Mouse (Mus musculus) fibroblast of lung, adult 2 months (primary cell): ENCODE data around the gene S100a6.

Source experiments
- DNase-seq: peaks from one replicate; pipeline ENCODE4 v3.0.0-alpha.2; 2011; ENCODE audit warnings: low read depth

The S100a6 gene

DNA sequence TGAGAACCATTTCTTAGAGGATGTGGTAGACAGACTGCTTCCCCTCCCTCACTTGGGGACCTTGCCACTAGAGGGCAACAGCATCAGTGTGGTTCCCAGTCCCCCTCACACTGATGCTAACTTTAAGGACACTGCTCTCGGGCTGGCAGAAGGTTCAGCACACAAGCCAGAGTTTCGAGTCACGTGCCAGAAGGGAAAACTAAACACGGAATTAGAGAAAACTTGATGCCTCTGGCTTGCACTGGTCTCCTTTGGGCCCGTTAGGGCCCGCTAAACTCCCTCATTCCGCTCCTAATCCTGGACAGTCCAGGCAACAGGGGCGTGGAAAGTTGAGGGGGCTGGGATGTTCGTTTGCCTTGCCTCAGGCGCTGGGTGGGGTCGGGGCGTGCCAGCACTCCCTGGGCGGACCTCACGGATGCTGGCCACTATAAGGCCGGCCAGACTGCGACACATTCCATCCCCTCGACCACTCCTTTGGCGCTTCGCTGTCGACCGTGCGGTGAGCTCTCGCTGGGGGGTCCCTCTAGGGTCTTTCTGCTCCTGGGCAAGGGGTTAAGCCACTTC lies at the start of gene S100a6:
Gene S100a6 (plus strand): TSS at position 155 of the 564 bp plus-strand sequence.
- DNase-seq = peak; percentile 62

DNA sequence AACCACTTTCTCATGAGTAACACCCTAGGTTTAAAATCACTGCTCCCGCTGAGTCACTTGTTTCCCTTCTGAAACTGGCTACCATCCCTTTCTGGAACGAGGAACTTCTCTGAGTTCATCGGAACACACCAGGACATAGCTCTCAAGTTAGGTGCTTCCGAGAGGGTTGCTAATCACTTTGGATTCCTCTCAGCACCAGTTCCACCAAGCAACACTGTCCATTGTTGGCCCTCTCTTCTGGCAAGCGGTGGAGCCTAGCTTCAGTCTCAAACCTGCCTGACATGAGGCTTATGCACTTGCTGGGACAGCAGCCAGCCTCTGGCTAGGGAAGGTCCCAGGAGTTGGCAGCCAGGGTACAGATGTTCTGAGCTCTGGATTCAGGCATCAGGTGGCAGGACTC lies 38.0 kb upstream of the S100a6 start:
- DNase-seq = peak; percentile 82

DNA sequence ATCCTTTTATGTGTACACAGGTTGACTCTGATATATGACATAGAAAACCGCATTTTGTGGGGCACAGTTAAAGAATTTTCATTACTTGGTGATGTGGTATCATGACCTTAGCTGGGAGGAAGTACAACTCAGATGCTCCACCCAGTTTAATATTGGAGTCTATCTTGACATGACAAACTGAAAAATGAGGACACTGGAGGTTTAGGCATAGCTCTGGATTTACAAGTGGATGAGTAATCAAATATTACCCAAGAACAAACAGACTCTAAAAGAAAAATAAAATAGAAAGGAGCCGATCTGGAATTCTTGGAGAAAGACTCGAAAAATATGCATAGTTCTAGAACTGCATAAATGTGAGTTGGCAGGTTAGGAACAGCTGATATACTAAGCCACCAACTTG lies 37.4 kb upstream of the S100a6 start:
- DNase-seq = no peak

DNA sequence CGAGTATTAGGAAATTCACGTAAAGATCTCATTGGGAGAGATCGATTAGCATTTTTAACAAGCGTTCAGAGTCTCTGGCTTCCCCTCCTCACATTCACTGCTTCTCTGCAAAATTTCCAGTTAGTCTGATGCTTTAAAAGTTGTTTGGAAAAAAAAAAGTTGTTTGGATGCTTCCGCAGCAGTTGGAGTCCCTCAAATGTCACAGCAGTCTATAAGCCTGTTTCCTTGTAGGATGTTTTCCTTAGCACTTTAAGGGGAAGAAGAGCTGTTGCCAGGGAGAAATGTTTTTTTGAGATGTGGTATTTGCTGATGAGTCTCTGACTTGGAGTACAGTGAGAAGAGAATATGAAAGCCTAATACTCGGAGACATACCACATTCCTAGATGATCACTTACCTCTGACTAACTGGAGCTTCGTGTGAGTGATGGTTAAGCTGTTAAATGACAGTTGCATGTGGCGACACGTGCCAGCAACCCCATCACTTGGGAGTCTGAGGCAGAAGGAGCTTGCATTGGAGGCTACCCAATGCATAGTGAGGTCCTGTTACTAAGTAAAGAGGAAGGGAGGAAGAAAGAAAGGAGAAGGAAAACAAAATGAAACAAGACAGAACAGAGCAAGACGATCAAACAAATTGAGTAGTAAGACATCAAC lies 36.2 kb upstream of the S100a6 start:
- DNase-seq = no peak

DNA sequence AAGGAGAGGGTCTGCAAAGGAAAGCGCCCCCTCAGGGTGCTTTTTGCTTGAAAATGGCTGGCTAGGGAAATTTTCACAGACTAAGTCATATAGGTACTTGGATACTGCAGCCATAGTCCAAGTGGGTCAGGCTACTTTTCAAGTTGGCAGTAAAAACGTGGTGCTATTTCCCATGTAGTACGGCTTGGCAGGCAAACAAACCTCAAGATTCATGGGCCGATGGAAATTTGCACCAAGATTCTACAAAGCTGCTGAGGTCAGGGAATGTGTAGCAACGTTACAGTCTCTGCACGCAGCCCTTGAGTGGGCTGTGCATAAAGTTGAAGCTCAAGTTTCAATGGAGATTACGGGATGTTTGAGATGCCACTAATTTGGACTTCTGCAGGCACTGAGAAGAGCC lies 33.2 kb upstream of the S100a6 start:
- peak; percentile 80 for DNase-seq

DNA sequence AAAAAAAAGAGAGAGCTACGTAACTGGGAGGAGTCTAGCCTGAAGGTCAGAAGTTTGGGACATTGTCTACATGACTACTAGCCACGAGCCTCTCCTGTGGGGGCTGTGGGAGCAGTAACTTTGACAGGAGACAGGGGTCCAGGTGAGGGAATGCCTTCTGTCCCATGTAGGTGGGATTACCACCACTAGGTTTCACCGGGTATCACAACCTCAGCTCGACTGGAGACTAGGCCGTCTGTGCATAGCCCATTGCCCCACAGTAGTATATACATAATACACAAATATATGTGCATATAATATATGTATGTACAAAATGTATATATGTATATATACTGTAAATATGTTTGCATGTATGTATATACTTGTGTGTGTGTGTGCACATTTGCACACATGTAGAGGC lies 31.5 kb upstream of the S100a6 start:
- no peak for DNase-seq

DNA sequence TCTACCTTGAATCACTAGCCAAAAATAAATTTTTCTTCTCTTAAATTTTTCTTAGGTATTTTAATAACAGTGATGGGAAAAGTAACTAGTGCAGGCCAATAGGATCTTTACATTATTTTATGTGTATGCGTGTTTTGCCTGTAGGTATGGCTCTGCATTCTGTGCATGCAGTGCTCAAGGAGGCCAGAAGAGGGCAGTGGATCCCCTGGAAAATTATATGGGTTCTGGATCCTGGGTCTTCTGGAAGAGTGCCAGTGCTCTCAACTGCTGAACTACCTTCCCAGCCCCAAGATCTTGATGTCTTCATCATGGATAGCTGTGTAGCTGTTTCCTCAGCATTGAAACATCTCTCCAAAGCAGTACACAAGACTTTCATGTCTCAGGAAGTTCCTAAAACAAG lies 30.5 kb upstream of the S100a6 start:
- no peak for DNase-seq

DNA sequence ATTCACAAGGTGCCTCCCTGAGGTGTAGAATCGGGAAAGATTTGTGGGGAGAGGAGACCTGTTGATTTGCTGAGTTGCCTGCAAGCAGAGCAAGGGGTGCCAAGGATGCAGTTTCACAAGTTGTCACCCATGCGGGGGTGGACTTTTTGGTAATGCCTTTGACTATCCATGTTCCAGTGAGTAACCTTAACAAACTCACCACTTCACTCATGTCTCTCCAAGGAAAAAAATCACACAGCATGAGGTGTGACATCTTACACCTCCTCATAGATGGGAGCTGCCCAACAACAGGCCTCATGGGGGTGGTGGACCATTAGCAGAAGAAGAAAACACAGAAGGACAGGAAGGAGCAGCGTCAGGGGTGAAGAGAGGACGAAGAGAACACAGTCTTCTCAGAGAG lies 30.1 kb upstream of the S100a6 start:
- no peak for DNase-seq

DNA sequence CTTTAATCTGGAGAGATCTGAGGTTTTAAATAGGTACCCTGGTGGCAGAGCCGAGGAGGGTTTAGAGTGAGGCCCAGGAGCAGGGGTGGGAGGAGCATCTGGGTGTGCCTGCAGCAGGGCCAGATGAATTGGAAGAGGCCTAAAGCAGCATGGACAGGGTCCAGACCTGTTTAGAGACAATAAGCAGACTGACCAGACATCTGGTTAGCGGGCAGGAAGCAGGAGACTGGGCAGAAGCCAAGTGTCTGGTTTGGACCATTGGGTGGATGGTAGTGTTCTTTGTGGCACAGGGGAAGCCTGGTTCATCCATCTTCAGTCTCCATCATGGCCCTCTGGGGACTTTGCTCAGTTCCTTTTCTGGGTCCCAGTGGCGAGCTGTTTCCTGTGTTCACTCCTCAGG lies 28.8 kb upstream of the S100a6 start:
- DNase-seq = no peak

DNA sequence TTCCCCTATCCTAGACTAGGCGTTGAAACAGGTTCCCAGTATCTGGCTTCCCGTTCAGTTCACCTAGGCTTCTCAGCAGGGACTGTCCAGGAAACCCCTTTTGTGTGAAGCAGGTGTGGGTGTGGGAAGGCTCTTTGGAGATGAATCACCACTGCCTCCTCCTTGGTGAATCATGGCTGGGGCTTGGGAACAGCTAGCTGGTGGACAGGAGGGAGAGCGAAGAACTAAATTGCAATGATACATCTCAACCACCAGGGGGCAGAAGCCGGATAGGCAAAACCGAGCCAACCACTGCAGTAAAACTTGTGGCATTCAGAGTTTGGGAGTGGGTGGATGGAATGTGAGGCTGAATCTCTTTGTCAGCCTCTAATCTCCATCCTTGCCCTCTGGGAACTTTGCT lies 27.1 kb upstream of the S100a6 start:
- peak; percentile 87 for DNase-seq

DNA sequence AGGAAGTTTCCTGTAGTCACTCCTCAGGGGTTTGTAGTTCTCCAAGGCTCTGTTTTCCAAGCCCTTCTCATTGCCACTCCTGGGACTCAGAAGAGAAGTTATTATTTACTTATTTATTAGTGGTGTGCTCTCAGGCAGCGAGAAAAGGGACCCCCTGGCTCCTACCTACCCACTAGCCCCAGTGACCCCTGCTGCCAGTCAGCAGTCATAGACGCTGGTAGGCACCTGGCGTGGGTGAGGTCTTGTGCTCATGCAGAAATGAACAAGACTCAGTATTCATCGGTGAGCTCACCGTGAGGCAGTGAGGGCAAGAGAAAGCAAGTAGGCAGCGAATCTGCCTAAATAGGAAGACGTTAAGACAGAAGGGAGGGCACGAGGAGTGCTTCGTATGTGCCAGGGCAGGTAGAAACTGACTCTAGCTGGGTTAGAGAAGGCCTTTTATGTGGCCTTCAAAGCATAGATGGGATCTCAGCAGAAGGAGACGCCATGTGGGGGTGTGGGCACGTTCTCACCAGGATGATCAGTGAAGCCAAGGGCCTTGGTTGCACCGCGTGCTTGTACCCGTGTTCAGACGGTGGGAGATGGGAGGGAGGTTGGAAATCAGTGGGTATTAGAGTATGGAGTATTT lies 26.6 kb upstream of the S100a6 start:
- DNase-seq = no peak

DNA sequence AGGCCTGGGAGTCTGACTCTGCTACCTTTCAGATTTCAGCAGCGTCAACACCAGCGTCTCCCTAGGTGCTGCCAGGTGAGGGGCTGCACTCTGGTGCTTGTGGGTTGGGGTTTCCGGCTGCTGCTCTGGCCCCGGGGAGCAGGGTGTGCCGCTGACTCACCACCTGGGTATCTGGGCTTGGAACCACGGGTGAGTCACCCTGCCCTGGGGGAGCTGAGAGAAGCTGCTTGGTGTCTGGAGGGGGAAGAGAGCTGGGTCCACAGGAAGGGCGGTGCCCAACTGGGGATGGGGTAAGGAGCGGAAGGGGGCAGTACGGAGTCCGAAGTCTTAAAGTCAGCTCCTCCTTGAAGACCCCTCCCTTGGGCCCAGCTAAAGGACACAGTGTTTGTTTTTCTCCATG lies 25.8 kb upstream of the S100a6 start:
- DNase-seq = peak; percentile 85

DNA sequence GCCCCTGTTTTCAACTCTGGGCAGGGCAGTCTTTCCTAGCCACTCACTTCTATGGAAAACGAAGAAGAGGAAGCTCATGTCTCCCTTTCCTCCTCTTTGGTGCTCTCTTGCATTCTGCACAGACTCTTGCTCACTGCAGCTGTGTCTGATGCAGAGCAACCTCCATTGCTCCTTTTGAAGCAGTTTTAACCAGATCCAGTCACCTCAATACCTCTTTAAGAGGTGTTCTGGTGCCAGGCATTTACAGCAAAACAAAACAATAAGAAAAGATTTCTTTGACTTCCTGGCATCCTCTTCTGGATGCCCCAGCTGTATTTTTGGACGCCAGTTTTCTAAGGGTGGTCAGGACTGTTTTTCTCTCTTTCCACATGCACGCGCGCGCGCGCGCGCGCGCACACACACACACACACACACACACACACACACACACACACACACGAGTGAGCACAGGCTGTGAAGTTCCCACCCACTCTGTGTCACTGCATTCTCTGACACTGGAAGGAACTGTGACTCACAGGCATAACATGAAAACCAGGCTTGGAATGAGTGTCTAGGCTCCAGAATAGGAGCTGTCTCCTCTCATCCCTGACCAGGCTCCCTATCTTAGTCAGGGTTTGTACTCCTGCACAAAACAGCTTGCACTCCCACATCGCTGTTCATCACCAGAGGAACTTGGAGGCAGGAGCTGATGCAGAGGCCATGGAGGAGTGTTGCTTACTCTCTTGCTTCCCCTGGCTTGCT lies 25.2 kb upstream of the S100a6 start:
- DNase-seq = no peak

DNA sequence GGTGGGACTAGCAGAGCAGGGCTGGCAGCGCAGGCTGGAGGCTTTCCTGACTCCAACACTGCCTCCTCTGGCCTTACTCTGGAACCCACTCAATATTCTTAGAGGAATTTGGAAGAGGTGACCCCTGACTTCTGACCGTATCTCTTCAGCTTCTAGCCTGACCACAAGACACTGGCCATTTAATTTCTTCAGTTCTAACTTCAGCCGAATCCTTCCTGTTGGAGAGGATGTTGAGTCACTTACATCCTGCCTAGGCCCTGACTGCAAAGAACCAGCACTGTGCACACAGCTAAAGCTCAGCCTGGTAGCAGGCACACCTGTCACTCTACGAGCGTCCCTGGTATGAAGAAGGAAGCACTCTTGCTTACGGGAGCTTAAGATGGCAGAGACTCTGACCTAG lies 23.3 kb upstream of the S100a6 start:
- no peak for DNase-seq

DNA sequence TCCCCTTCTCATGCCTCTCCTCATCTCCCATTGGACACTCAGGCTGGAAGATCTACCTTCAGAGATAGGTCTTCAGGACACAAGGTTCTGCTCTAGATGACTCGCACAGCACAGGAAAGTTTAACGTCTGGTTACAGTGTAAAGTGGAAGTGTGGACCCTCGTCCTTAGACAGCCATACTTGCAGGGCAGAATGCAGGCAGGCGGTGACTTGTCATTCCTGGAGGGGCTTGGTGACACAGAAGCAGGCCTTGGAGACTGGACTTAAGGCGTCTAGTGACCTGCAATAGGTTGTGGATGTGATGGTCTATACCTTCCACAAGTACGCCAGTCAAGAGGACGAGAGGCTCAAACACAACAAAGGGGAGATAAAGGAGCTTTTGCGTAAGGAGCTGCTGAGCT lies 22.7 kb upstream of the S100a6 start, which contains the start of gene S100a2:
Gene S100a2 (plus strand): TSS at position 301 of the 400 bp plus-strand sequence.
- DNase-seq = no peak

DNA sequence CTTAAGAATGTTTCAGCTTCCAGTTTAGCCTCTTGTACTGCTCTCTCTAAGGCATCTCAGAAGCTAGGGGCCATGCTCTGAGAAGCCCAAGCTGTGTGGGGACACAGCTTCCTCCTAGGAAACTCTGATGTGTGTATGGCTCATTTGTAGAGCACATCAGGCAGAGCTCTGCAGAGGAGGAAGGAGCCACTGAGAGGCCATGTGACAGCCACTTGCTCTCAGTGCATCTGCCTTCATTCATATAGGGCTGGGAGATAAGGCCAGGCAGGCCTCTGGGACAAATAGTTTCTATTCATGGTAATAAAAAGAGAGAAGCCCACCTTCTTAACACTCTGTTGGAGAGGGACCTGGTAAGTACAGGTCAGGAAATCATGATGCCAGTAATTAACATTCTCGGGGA lies 18.2 kb upstream of the S100a6 start:
- no peak for DNase-seq

DNA sequence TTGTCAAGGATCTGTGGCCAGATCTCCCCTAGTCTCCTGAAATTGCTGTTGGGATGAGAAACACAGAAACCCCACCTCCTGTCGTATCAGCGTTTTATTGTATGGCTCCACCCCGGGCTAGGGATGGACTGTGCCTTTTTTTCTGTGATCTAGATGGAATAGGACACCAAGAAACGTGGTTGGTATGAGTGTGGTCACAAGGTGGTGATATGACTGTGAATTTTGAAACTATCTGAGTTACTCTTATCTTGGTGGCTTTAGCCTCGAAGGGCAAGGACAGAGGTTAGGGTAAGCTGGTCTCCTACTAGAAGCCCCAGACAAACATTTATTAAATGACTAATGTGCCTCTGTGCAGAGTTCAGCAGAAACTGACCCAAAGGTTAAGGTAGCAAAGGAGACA lies 17.1 kb upstream of the S100a6 start:
- no peak for DNase-seq

DNA sequence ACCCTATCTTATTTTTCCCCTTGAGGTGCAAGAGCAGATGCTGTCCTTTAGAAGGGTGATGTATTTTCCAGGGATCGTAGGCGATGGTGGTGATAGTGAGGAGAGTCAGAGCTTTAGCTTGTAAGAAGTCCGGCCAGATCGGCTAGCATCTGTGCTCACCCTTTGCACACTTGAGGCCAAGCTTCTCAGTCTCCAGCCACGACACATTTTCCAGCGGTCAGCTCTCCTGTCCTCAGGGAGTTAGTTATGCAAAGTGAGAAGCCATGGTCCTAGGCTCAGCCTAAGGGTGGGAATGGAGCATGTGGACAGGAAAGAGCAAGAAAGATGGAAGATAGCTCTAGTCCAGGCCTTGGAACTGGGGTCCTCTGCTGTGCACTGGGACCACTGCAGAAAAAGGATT lies 15.9 kb upstream of the S100a6 start:
- no peak for DNase-seq

DNA sequence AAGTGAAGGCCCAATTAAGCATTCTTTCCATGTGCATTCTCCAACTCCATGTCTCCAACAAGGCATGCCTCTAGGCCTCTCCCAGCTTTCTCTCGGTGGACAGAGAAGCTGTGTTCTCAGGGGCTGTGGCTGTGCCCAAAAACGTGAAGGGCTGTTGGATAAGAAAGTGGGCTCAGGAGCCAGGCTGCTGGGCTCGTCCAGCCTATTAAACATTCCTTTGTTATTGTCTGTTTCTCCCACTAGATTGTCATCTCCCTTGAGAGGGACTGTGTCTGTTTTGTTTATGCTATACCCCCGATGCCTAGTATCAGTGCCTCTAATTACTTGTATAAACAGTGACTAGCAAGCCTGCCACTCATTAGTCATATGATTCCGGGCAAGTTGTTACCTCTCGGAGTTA lies 14.9 kb upstream of the S100a6 start:
- DNase-seq = no peak

DNA sequence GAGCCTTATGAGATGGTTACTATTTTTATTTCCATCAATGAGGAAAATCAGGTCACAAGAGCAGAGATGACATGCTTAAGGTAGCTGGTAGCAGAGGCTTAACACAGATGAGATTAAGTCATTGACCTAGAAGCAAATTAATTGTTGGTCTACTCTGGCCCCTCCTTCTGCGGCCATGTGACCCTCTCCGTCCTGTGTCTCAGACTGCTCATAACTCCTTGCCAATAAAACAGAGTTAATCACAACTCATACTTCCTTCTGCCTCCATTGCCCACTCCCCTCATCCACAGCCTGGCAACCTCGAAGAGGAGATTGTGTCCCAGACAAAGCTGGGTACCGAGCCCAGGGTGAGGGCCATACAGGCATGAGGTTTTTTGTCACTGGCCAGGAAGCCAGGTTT lies 14.5 kb upstream of the S100a6 start:
- no peak for DNase-seq

DNA sequence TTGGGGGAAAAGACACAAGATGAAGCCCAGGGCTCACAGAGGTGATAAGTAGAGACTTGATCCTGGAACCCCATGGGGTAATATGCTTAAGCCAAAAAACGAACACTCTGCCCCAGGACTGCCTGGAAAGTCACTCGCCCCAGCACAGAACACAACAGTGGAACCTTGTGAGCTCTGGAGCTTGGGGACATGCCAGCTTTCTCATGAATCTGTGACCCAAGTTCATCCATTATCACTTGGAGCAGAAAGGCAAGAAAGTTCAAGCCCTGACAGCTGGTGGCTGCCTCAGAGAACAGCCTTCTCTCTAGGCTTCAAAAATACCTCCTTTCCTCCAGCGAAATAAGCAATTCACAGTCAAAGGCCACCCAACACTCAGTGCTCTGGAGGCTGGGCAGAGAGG lies 13.3 kb upstream of the S100a6 start:
- no peak for DNase-seq

DNA sequence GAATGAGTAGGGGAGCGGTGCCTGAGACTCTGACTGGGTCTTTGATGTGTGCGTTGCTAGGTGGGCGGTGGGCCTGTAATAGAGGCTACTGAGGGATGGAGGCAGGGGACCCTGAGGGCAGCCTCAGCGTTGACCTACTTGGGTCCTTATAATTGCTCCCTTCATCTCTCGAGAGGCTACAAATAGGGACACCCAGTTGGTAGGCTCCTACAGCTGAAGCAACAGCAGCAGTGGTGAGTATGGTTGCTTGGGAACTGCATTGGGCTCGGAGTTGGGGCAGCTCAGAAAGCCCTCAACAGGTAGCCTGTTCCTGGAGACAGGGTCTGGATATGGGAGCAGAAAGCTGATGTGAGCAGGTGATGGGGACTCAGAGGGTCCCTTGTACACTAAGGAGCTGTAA lies 12.6 kb upstream of the S100a6 start:
- no peak for DNase-seq
